Mouse (Mus musculus): Measurements from ENCODE around the gene Ccdc63.
"Not testable (repeated sequence)": the region's sequence is repeated elsewhere in the genome, so short reads cannot be mapped to it uniquely, and the experiment has no call there.

The Ccdc63 gene

DNA sequence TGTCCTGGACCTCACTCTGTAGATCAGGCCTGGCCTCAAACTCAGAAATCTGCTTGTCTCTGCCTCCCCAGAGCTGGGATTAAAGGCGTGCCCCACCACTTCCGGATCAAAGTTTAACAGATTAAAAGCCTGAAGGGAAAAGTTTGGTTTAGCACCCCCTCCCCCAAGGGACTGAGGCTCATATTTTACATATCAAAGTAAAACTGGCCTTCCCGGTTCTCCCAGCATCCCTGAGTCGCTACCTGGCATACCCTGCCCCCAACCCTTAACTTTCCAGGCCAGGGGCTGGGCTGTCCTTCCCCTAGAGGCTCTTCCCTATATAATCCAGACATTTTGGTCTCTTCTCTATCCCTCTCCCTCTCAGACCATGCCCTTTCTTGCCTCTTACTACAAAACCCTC lies 8.6 kb upstream of the Ccdc63 start:
- in situ Hi-C loops (cut with MboI, MseI): no loop called here

DNA sequence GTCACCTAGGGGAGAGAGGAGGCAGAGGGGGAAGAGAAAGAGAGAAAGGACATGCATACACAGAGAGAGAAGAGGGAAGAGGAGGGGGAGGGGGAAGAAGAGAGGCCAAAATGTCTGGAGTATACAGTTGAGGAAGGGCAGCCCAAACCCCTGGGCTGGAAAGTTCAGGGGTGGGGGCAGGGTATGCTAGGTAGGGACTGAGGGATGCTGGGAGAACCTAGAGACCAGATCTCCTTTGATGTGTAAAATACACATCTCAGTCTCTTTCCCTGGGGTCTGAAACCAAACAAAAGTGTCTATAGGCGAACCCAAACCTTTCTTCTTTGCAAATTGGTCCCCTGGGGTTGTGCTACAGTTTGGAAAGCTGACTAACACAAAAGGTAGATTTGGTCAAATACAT lies 7.5 kb upstream of the Ccdc63 start:
- in situ Hi-C loops (cut with MboI, MseI): no loop called here

DNA sequence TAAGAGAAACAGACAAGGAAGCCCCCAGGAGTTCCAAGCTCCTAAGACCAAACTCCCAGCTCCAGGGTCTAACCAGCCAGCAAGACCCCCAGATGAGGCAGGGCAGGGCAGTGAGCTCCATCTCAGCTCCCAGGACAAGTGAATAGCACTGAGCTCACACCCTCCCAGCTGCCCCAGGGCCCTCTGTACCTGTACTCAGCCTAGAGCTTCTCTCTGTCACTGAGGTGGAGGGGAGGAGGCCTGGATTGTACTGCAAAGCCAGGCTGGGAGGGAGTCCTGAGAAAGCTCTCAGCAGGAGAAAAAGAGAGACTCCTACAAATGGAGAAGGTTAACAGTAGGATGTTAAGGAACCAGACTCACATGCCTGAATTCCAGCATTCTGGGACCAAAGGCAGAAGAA lies 6.0 kb upstream of the Ccdc63 start:
- in situ Hi-C loops (cut with MboI, MseI): no loop called here

DNA sequence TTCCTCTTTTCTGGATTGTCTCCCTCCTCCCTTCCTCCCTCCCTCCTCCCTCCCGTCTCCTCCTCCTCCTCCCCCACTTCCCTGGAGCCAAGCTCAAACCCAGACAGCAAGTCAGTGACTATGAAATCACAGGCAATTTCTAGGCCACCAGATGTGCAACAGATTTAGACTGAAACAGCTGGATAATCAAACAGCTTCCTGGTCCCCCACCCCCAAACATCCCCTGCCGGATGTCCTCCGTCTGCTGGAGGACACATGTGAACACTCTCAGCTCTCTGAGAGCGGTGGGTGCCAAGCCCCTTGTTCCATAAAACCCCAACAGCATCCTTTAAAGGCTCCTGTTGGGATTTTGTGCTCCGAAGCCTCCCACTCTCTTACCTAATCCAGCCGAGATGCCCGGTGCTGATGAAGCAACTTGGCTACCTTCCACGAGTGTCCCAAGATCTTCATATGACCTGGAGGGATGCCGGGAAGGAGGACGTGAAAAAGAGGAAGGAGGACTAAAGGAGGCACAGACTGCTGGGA lies 5.5 kb upstream of the Ccdc63 start:
- in situ Hi-C loops (cut with MboI, MseI): no loop called here

DNA sequence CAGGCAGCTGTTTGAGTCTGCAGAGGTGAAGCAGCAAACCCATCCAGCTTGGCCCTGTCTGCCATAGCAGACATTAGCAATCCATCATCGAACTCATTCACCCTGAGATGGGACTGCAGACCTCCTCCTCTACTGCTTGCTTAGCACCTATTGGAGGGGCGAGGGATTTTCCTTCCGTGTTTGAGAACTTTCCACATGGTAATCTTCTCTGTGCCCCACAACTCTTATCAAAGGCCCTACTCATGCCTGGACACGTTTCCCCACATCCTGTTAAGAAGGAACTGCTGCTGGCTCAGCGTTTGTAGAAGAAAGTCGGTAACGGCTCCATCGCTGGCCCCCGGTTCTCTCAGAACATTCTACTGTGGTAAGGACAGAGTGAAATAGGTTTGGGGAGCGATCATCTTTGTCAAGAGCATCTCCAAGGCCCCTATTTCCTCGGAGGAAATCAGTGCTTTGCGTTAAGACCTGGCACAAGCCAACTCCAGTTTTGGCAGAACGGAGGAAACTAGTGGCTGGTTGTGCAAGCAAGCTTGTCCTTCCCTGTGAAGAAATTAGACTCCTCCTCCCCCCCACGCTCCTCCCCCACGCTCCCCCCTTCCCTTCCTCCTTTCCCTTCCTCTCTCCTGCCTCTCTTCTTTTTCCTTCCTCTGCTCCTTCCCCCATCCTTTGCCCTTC lies 4.9 kb upstream of the Ccdc63 start:
- in situ Hi-C loops (cut with MboI, MseI): no loop called here

DNA sequence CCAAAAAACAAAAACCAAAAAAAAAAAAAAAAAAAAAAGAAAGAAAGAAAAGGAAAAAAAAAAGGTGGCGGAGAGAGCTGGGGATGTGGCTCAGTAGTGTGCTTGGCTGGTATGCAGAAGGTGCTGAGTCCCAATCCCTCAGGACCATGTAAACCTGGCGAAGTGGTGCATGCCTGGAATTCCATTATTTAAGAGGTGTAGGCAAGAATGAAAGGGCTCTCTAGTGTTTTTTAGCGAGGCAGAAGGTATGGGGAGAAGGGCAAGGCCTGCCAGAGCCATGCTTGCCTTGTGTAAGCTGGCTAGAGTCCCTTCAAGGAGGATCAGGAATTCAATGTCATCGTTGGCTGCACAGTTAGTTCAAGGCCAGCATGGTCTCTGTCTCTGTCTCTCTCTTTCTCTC lies 4.2 kb upstream of the Ccdc63 start:
- in situ Hi-C loops (cut with MboI, MseI): no loop called here

DNA sequence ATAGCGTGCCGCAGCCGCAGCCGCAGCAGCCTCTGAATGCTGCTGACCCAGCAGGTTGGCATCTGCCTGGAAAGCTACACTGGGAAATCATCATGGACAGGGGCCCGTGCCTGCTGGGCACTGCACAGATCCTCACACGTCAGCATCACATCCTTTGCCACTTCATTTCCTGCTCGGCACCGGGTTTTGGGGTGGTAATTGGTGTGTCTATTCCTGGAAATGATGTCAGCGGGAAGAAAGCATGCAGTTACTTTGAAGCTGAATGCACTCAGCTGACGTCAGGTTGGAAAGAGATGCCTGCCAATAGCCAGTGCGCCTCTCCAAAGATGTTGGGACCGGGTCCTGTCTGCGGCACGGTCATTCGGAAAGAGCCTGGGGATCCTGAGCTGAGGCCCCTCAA lies 2.9 kb upstream of the Ccdc63 start:
- in situ Hi-C loops (cut with MboI, MseI): no loop called here

DNA sequence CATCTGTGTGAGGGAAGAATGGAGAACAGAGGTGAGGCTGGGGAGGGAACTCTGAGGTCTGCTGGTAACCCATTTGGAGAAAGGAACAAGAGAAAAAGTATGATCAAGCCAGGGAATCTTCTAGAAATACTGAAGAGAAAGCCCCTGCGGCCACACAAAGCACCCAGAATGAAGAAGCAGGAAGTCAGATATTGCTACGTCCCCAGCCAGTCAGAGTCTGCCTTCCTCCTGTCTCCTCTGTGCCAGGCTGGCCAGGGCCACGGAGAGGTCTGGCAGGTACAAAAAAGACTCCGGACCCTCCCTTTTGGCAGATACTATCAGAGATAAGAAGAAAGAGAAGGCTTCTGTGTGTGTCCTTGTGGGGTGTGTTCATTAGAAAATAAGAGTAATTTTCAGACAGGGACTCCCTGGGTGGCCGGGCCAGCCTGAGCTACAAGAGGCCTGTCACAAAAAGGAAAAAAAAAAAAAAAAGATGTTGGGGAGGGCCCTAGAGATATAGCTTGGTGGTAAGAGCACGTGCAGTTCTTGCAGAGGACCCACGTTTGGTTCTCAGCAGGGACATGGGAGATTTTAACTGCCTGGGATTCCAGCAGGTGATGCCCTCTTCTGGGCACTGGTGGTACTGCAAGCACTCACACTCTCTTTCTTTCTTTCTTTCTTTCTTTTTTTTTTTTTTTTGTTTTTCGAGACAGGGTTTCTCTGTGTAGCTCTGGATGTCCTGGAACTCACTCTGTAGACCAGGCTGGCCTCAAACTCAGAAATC lies 1.8 kb upstream of the Ccdc63 start:
- in situ Hi-C loops (cut with MboI, MseI): no loop called here

DNA sequence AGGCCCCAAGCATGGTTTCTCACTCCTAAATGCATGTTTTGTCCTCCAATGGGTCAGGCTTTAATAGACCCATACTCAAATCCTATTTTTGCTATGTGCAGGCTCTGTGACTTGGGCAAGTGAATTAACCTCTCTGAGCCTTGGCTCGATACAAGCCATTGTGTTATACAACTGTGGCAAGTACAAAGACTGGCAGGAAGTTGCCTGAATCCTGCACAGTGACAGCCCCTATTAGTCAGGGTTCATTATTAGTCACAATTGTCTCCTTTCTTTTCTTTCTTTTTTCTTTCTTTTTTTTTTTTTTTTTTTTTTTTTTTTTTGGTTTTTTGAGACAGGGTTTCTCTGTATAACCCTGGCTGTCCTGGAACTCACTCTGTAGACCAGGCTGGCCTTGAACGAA lies 852 bp downstream of the Ccdc63 start:
- in situ Hi-C loops (cut with MboI, MseI): not testable (repeated sequence)

DNA sequence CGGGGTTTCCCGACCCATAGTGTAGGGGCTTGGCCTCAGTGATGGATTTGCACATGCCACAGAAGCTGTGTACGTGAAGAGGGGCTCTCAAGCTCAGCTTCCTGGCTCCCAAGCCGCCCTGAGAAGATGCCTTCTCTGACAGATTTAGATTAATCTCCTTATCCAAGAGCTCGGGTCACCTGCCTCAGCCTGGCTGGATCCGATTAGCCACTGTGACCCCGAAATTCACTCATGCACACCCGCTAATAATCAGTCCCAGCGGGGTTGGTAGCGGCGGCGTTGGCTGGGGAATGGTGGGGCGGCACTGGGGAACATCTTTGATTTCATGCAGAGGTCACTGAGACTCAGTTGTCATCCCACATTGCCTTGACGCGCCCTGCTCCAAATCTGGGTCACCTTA lies 1.8 kb downstream of the Ccdc63 start:
- in situ Hi-C loops (cut with MboI, MseI): no loop called here

DNA sequence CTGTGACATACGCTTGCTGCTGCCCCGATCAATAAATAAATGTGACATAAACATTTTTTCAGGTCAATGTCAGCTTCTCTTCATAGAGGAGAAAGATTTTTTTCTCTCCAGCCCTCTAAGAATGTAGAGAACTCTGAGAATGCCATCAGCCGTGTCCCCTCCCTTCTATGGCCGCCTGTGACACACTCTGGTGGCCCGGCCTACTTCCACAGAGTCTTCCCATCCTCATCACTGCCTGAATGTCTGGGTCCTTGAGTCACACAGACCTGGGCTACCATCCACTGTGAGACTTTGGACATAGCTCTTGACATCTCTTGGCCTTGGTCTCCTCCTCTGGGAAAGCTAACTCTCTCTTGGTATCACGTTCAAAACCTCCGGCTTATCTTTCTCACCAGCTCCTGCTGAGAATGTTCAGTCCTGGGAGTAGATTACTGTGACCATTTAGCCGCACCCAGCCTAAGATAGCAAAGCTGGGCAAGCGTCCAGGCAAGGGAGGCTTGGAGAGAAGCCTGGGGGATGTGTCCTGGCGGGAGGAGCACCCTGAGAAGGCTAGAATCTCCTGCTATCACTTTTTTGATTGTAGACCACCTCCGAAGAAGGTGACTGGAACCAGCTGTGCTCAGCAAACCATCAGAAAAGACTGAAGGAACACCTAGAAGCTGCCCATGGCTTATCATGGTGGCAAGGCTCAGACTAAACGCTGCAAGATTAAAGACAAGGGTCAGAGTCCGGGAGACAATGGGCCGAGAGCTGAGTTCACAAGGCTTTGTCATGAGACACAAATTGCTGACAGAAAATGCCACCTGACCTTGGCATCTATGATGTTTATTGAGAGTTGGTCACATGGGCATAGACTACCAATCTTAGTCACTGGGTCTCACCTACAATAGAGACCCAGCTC lies 3.9 kb downstream of the Ccdc63 start:
- in situ Hi-C loops (cut with MboI, MseI): no loop called here

DNA sequence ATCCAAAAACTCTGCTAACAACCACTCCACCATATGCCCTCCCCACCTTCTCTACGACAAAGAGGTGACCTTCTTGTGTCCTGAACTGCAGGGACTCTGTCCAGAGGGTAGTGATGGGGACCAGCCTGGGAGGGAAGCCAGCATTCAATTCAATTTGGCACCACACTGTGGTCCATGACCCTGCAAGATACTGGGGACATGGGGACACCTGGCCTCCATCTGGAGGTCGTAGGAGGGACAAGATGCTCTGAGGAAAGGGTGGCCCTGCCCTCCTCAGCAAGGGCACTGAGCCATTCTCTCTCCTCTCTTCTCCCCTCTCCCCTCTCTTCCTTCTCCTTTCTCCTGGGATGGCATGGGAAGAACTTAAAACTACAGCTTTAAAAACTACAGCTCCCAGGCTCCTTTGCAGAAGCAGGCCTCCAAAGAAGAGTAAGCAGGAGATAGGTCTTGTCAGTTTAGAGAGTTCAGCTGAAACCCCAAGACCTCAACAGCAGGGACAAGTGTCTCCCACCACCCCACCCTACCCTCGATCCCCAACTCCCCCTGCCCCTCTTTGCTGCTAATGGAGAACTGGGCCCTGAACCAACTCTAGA lies 5.2 kb downstream of the Ccdc63 start:
- in situ Hi-C loops (cut with MboI, MseI): no loop called here

DNA sequence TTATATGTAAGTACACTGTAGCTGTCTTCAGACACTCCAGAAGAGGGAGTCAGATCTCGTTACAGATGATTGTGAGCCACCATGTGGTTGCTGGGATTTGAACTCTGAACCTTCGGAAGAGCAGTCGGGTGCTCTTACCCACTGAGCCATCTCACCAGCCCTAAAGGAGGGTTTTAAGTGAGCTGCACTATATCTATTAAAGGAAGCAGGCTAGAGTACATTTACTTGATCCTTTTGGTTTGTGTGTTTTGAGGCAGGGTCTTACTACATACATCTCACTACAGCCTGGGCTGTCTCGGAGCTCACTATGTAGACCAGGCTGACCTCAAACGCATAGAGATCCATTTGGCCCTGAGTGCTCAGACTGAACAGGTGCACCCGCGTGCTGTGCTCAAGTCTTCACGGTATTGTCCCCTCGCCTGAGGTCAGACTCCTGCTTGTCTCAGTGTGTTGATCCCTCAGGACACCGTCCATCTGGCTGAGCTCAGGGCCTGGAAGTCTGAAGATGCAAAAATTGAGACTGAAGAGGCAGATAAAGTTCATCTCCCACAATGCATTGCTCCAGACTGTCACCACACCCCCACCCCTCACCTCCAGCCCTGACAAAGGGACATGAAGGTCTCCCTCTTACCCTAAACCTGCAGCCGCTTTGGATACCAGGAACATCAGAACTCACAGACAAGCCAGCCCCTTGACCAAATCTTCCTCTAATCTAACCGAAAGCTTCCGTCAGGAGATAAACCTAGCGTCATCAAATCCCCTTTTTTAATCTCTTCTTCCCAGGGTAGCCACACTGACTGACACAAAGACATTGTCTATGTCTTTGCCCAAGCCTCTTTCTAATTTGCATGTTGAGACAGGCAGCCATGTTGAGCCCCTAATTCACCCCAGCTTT lies 6.0 kb downstream of the Ccdc63 start:
- in situ Hi-C loops (cut with MboI, MseI): loop anchor here (5.0 kb wide), 1 partner anchor 33 kb away; no protein-coding TSS in a partner anchor

DNA sequence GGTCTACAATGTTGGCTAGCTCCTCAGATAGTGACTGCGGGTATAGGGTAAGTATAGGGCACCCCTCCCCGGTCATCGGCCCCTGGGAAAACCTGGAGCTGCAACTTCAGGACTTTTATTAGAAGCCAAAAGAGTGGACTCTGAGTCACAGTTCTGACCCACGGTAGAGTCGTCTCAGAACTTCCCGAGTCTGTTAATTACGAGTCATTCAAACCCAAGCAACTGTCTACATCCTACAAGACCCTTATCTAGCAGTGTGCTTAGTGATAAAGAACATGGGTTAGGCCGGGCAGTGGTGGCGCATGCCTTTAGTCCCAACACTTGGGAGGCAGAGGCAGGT lies 7.6 kb downstream of the Ccdc63 start:
- in situ Hi-C loops (cut with MboI, MseI): loop anchor here (5.0 kb wide), 1 partner anchor 34 kb away; no protein-coding TSS in a partner anchor

DNA sequence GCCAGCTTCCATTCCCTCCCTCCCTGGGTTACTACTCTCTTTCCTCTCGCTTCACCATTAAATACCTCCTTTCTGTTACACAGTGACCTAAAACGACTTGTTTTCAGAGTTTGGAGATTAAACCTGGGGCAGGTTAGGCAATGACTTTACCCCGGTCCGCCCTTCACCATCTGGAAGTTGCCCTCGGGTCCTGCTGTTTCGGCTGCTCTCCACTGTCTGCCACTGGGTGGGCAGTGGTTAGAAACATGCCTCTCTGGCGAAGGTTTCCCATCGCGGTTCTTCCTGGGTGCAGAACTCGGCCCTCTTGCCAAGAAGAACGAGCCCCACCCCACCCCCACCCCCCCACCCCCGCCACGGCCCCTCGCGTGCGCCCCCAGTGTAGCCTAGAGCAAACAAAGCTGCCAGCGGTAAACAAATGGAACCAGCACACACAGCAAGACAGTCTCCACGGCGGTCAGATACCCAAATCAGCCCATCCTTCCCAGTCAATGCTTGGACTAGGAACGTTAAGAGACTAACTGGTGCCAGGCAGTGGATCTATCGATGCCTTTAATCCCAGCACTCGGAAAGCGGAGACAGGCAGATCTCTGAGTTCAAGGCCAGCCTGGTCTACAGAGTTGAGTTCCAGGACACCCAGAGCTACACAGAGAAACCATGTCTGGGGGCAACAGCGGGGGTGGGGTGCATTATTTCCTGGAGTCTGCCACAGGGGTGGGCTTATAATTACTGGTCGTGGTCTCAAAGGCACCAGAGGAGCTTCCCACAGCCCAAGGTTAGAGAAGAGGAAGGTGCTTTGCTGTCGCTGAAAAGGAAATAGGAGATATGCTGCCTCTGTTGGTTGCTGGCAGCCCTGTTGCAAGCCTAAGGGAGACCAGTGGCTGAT lies 8.2 kb downstream of the Ccdc63 start:
- in situ Hi-C loops (cut with MboI, MseI): loop anchor here (5.0 kb wide), 1 partner anchor 35 kb away; no protein-coding TSS in a partner anchor

DNA sequence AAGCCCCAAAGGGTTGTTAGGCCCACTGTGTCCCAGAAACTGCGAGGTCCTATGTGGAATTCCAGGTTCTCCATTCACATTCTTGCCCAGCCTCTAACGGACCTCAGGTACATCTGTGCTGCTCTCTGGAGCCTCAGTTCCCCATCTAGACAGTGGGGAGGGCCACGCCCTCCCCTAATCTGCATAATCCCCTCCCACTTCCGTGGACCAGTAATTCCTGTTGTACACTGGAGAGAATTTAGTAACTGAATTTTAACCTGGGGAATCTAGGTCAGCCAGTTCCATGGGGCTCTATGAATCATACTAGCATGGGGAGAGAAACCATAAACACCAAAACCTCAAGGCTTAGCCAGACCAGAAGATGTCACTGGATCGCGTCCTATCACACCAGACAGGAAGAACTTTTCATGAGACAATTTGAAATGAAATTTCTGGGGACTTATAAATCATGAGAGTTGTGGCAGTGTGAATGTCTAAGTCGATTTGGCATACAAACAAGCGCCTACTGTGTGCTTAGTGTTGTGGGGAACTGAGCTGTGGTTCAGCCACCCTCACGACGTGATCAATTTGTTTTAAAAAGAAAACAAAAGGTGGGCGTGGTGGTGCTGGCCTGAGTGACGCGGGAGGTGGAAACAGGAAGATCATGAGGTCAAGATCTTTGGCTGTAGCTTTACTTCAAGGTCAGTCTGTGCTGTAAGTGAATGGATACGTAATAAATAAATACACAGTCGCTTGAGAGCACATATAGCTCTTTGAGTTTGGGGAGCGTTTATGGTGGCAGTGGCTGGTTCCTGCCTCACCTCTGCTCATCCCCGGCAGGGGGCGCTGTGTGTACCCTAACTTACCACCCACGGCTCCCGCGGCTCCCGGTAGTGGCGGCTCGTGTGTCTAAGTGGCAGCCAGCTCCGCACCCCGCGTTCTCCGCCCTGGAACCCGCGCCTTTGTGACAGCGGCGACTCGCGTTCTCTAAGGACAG lies 9.3 kb downstream of the Ccdc63 start:
- in situ Hi-C loops (cut with MboI, MseI): loop anchor here (5.0 kb wide), 1 partner anchor 36 kb away; no protein-coding TSS in a partner anchor

DNA sequence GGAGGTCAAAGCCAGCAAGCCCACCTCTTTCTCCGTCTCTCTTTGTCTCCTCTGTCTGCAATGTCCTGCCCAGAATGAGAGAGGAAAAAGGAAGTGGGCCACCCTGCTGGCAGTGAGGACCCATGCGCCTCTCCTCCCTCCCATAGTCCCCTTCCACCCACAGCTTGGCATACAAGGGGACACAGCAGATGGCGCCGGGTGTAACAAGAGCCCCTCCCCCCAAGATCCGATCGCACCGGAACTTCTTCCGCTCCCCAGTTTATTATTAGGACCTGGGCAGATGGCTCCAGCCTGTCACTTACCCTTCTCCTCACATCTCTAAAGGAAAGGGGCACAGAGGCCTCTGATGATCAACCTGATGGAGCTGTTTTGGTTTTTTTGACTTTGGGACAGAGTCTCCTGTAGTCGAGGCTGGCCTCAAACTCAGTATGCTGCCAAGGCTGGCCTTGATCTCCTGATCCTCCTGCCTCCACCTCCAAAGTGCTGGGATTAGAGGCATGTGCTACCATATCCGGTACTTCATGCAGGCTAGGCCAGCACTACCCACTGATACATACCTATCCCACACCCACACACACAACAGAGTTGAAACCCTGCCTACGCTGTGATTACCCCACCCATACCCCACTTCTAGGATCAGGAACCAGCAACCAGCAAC lies 10.2 kb downstream of the Ccdc63 start:
- in situ Hi-C loops (cut with MboI, MseI): loop anchor here (5.0 kb wide), 1 partner anchor 37 kb away; no protein-coding TSS in a partner anchor

All from regulatory T cell (primary cell).